Mouse (Mus musculus) left cerebral cortex, postnatal 10 days (tissue): Measurements from ENCODE around the gene Ndufs4. TPM values are rescaled to one million over a fixed set of nuclear protein-coding genes. Genes with fewer than 3 reads are reported as not detected.
"Not testable (repeated sequence)": the region's sequence is repeated elsewhere in the genome, so short reads cannot be mapped to it uniquely, and the experiment has no call there.

Experiments
- DNase-seq, 2 experiments: peaks; one replicate each; pipeline ENCODE4 v3.0.0; 2021 to 2022; ENCODE audit warnings: low spot score in 2 of 2, mixed read lengths in 1 of 2; ENCODE audit errors: extremely low spot score in 1 of 2
- intact Hi-C: fragments of 180-260 bp; cut with DNase I; formaldehyde crosslinking; loops from one replicate; pipeline ENCODE4 v1.15.1; 2025
- total RNA-seq, 2 experiments: library from RNA; stranded (reverse); gene quantifications; 2 replicates each; pipeline ENCODE4 v1.2.3; 2021

The Ndufs4 gene
- total RNA-seq, 2 experiments from 2014 or later = 191 to 195 TPM

GRCm38 (mm10) chr13:114344979-114345712 lies 42.9 kb downstream of the Ndufs4 start:
- DNase-seq = no peak
- intact Hi-C loops = no loop called here

GRCm38 (mm10) chr13:114344220-114344973 lies 43.7 kb downstream of the Ndufs4 start:
- intact Hi-C loops = no loop called here
- no peak for DNase-seq

- intact Hi-C loops = no loop called here
- DNase-seq = no peak
Observed at GRCm38 (mm10) chr13:114343001-114343400, 45.1 kb downstream of the Ndufs4 start.

DNA sequence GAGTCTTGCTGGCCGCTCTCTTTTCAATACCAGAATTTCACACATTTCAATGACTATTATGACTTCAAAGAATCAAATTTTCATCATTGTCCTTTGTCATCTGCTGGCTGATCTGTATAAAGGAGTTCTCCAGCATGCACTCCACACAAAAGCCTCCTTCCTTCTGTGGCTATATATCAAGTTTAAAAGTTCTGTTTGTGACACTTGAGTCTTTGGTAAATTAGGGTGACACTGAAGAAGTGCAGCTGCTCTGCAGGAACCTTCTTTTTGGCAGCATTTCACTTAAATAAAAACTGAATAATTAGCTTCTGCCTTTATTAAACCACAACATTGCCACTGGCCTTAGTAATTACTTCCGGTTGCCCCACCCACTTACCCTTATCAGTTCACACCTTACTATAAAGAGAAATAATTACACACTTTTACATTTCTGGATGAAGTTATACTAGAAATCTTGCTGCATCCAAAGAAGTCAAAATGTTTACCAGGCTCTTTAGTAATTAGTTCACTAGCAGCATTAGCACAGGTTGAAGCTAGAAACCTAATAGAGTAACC lies 68.1 kb downstream of the Ndufs4 start:
- intact Hi-C loops = no loop called here
- DNase-seq = no peak

- no peak for DNase-seq
- intact Hi-C loops = no loop called here
Observed at GRCm38 (mm10) chr13:114319136-114319535, 68.9 kb downstream of the Ndufs4 start.

GRCm38 (mm10) chr13:114315374-114315773 lies 72.7 kb downstream of the Ndufs4 start:
- no peak for DNase-seq
- intact Hi-C loops = no loop called here

DNA sequence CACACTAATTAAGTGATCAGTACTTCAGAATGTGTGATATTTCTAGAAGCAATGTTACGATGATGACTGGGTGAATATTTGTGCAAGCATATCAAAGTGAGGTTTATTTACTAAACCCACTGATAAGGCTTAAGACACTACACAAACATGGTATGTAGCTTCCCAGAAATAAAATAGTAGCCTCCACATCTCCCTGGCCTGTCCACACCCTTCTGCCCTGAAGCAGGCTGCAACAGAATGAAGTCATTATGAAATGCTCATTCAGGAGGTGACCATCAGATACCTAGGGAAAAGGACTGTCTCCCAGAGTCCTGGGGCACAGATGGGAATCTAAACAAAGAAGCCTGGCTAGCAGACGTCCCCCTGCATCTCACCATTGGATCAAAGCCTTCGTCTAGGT lies 73.1 kb downstream of the Ndufs4 start:
- DNase-seq = no peak
- intact Hi-C loops = no loop called here

- intact Hi-C loops = no loop called here
- no peak for DNase-seq
Observed at GRCm38 (mm10) chr13:114310591-114310990, 77.5 kb downstream of the Ndufs4 start.

- DNase-seq = no peak
- intact Hi-C loops = no loop called here
Observed at GRCm38 (mm10) chr13:114304684-114305083, 83.4 kb downstream of the Ndufs4 start.

DNA sequence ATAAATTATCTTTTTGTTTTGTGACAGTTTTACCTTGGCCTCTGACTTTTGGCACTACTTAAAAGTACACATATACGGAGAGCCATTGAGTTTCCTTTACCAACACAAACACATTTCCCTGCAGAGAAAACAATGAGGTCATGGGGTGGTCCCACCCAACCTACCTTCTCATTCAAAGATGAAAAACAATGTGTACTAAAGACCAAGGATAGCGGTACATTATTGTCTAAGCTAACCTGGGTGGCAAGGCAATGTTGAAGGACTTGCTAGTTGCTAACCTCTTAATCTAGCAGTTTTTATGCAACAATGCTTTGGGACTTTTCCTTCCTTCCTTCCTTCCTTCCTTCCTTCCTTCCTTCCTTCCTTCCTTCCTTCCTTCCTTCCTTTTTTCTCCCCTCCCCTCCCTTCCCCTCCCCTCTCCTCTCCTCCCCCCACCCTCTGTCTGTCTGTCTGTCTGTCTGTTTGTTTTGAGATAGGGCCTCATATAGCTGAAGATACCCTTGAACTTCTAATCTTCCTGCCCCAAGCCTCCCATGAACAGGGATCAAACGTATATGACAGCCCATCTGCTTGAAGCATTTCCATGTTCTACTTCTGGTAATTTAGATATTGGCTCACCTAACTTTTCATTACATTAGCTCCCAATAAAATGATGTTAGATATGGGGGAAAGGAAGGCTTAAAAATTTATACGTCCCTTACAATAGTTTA lies 84.4 kb downstream of the Ndufs4 start:
- DNase-seq = no peak
- intact Hi-C loops = no loop called here

GRCm38 (mm10) chr13:114297761-114298160 lies 90.3 kb downstream of the Ndufs4 start:
- intact Hi-C loops = no loop called here
- no peak for DNase-seq

GRCm38 (mm10) chr13:114296556-114296955 lies 91.5 kb downstream of the Ndufs4 start:
- intact Hi-C loops = no loop called here
- DNase-seq = no peak

DNA sequence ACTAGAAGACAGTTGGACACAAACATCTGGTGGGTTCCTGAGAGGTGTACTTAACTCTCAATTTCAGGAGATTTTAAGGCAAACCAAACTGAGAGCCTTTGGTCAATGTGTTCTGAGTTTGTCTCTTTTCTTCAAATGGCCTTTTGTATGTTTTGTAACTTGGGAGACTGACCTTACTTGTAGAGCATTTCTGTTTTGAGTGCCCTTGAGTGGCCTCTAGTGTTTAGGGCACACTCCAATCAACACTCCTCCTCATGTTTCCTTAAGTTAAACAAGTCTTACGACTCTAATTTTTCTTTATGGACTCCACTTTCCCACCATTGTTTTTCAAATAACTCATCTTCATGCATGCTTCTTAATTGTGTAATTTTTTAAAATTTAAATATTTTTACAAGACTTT lies 98.6 kb downstream of the Ndufs4 start:
- intact Hi-C loops = no loop called here
- DNase-seq = no peak

- DNase-seq = no peak
- intact Hi-C loops = no loop called here
Observed at GRCm38 (mm10) chr13:114288511-114288910, 99.5 kb downstream of the Ndufs4 start.

GRCm38 (mm10) chr13:114278690-114279089 lies 109.4 kb downstream of the Ndufs4 start:
- intact Hi-C loops = not testable (repeated sequence)

GRCm38 (mm10) chr13:114277277-114277676 lies 110.8 kb downstream of the Ndufs4 start:
- DNase-seq = no peak
- intact Hi-C loops = no loop called here

More at GRCm38 (mm10) chr13:114278690-114279089, 109.4 kb downstream of the Ndufs4 start:
- DNase-seq = not testable (repeated sequence)

GRCm38 (mm10) chr13:114271410-114272105 lies 116.5 kb downstream of the Ndufs4 start:
- DNase-seq = no peak
- intact Hi-C loops = no loop called here

DNA sequence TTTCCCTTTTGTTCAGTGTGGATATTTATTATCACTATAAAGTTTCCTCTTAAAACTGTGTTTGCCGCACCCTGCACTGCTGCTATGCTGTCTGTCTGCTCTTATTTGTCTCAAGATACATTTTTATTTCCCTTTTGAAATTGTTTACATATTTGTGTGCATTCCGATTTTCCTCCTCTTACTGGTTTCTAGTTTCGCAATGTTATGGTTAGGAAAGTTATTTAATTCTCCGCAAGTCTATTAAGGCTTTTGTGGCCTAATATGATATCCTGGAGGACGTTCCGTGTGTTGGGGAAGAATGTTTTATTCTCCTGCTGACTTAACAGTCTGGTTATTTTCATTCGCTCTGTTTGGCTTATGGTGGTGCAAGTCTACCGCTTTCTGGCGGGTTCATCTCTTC lies 120.3 kb downstream of the Ndufs4 start:
- intact Hi-C loops = no loop called here
- DNase-seq = no peak
